Mouse (Mus musculus) embryonic fibroblast, embryonic 13.5 days (primary cell): ENCODE measurements at regions not wholly inside any gene's neighbourhood (a gene's known extent, or its start where the extent isn't known, plus 50 kb on each side); places are given as distances from the start of the nearest gene placed in this dataset.

Experiments
- H3K27ac ChIP-seq: 2 replicates; pipeline ENCODE4 v1.5.1; 2012; ENCODE audit warnings: low read length, control low read depth, inconsistent platforms; ENCODE audit not compliant: insufficient read depth
- H3K4me1 ChIP-seq: 2 replicates; pipeline ENCODE4 v1.6.1; 2011; ENCODE audit warnings: low read length; ENCODE audit not compliant: control insufficient read depth, insufficient read depth
- H3K4me3 ChIP-seq: 2 replicates; pipeline ENCODE4 v1.5.1; 2011; ENCODE audit warnings: mild to moderate bottlenecking, control low read depth, low read length; ENCODE audit not compliant: insufficient read depth
- CTCF ChIP-seq: IDR thresholded peaks from 2 replicates; pipeline ENCODE4 v1.5.1; 2011; ENCODE audit warnings: mild to moderate bottlenecking, control low read depth, low read length, moderate library complexity, borderline replicate concordance; ENCODE audit not compliant: insufficient read depth
- POLR2A ChIP-seq: IDR thresholded peaks from 2 replicates; pipeline ENCODE4 v1.6.1; 2011; ENCODE audit warnings: low read depth, mild to moderate bottlenecking, control low read depth, low read length, moderate library complexity

GRCm38 (mm10) chr10:91686082-91686618 lies 505.0 kb upstream of the Tmpo start:
- H3K27ac ChIP-seq = no peak overlapping the region
- H3K4me1 ChIP-seq = no peaks in the 10 kb centered on the region; the same call in 1 of the 2 replicates
- H3K4me3 ChIP-seq = no peak overlapping the region
- no peak for TF ChIP-seq CTCF
- no peak for TF ChIP-seq POLR2A

DNA sequence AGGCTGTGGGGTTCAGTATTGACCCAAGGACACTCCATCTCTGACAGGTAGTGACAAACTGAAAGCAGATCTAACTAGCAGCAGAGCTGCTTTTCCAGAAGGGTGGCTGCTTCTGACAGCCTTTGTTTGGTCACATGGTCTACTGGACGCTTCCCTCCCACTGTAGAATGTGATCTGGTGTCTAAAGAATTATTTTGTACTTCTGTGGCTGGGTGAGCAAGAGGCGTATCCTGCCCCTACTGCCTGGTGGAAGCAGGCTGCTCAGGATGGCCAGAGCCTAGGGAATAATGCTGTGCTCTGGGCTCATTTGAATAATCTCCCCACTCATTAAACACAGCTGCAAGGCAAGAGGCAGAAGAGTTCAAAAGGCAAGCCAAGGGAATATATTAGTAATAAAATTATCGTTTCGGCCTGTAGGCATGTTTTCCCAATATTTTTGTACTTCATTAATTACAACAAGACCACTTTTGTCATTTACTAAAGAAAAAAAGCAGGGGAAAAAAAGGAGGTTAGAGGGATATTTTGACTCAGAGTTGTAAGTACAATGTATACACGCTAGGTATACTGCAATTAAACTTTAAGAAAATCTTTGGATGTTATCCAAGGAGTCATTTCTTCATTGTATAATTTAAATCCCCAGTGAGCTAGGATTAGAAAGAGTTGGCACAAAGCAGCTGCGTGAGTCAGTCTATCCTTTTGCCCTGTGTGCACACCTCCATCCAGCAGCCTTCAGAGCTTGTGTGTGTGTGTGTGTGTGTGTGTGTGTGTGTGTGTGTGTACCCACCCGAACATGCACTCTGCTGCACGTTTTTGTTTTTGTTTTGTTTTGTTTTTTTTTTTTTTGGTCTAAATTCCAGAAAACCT lies 504.3 kb upstream of the Tmpo start:
- H3K4me3 ChIP-seq = no peak overlapping the region
- H3K4me1 ChIP-seq = no peaks in the 10 kb centered on the region; the same call in 1 of the 2 replicates
- no peak overlapping the region for H3K27ac ChIP-seq
- no peak for TF ChIP-seq CTCF
- no peak for TF ChIP-seq POLR2A

- Histone ChIP-seq H3K4me1 (no peaks in the 10 kb centered on the region), H3K27ac (no peak overlapping the region), H3K4me3 (no peak overlapping the region)
- no peak for TF ChIP-seq CTCF
- TF ChIP-seq POLR2A = no peak
Observed at GRCm38 (mm10) chr10:91679641-91680040, 498.5 kb upstream of the Tmpo start.

GRCm38 (mm10) chr10:91637911-91638310 lies 456.8 kb upstream of the Tmpo start:
- TF ChIP-seq POLR2A = no peak
- no peak for TF ChIP-seq CTCF
- Histone ChIP-seq H3K4me1 (no peaks in the 10 kb centered on the region), H3K4me3 (no peak overlapping the region), H3K27ac (no peak overlapping the region)

GRCm38 (mm10) chr10:91628672-91629071 lies 447.6 kb upstream of the Tmpo start:
- H3K4me1 ChIP-seq = no peaks in the 10 kb centered on the region
- no peak overlapping the region for H3K4me3 ChIP-seq
- TF ChIP-seq POLR2A (no peak), CTCF (no peak)
- no peak overlapping the region for H3K27ac ChIP-seq

GRCm38 (mm10) chr10:91622281-91622680 lies 441.2 kb upstream of the Tmpo start:
- Histone ChIP-seq H3K4me3 (no peak overlapping the region), H3K27ac (no peak overlapping the region), H3K4me1 (no peaks in the 10 kb centered on the region)
- no peak for TF ChIP-seq POLR2A
- TF ChIP-seq CTCF = no peak

DNA sequence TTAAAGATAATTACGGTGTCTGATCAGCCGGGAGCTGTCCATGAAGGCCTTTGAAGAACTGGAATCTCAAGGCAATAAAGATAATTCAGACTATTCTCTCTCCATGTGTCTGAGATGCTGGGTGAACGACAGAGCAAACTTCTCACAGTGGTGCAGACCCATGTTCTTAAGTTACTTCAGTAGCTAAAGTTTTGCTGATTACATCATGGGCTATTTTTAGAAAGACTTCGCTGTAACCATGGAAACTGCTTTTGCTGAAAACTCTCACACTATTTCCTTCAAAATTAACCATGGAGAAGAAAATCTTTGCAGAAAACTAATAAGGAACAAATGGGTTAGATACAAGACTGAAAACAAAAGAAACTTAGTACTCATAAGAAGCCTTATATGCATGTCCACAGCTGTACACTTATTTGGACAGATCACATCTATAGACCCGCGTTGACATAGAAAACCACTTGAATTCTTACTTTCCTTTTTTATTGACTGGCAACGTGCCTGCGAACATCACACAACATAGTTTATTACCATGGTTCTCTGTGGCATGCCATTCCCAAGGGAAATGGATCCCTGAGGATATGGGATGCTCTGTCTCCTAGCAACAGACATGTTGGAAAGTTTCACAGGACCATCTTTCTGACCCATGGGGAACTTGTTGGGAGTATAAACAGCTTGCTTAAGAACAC lies 432.8 kb upstream of the Tmpo start:
- Histone ChIP-seq H3K4me3 (no peak overlapping the region), H3K4me1 (no peaks in the 10 kb centered on the region; the same call in 1 of the 2 replicates), H3K27ac (no peak overlapping the region)
- TF ChIP-seq CTCF (no peak), POLR2A (no peak)

GRCm38 (mm10) chr10:91612052-91612451 lies 430.9 kb upstream of the Tmpo start:
- Histone ChIP-seq H3K27ac (no peak overlapping the region), H3K4me3 (no peak overlapping the region), H3K4me1 (no peaks in the 10 kb centered on the region; the same call in 1 of the 2 replicates)
- TF ChIP-seq POLR2A (no peak), CTCF (no peak)

DNA sequence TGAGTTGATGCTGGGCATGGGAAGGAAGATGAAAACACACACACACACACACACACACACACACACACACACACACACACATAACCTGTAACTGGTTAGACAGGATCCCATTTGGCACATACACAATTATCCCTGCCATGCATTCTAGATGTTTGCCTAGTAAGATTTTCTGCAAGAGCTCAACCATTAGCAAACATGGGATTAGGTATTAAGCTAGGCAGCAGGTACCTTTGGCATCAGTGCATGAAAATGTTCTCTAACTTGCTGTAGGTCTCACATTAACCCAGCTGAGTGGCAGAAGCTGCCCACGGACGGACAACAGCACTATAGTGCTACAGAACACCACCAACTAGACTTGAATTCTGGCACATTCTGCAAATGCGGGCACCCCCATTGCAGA lies 413.8 kb upstream of the Tmpo start:
- Histone ChIP-seq H3K27ac (no peak overlapping the region), H3K4me1 (no peaks in the 10 kb centered on the region), H3K4me3 (no peak overlapping the region)
- TF ChIP-seq POLR2A (no peak), CTCF (no peak)

- no peaks in the 10 kb centered on the region for H3K4me1 ChIP-seq
- no peak overlapping the region for H3K27ac ChIP-seq
- TF ChIP-seq POLR2A (no peak), CTCF (no peak)
- no peak overlapping the region for H3K4me3 ChIP-seq
Observed at GRCm38 (mm10) chr10:91593378-91593777, 412.3 kb upstream of the Tmpo start.
